Mouse (Mus musculus) midbrain, embryonic 12.5 days (tissue): ENCODE measurements around the gene Il15. TPM values are rescaled to one million over a fixed set of nuclear protein-coding genes. Genes with fewer than 3 reads are reported as not detected.

Experiments used
- ATAC-seq: fragments of 200-750 bp; cut with Nextera tagmentation; 2 replicates; pipeline ENCODE4 v1.8.0; 2017; ENCODE audit warnings: low read depth, moderate TSS enrichment, moderate library complexity; ENCODE audit not compliant: low FRiP score
- H3K27ac ChIP-seq: fragments of 300-500 bp; sonication (generic); replicated peaks from 2 replicates; pipeline ENCODE4 v1.5.1; 2016; ENCODE audit warnings: mild to moderate bottlenecking
- H3K27me3 ChIP-seq: fragments of 300-500 bp; sonication (generic); 2 replicates; pipeline ENCODE4 v1.6.1; 2016; ENCODE audit warnings: mild to moderate bottlenecking
- H3K36me3 ChIP-seq: fragments of 300-500 bp; sonication (generic); 2 replicates; pipeline ENCODE4 v1.6.1; 2016
- H3K4me1 ChIP-seq: fragments of 300-500 bp; sonication (generic); 2 replicates; pipeline ENCODE4 v1.6.1; 2016
- H3K4me2 ChIP-seq: fragments of 300-500 bp; sonication (generic); replicated peaks from 2 replicates; pipeline ENCODE4 v1.6.1; 2016; ENCODE audit warnings: mild to moderate bottlenecking, moderate library complexity
- H3K4me3 ChIP-seq: fragments of 300-500 bp; sonication (generic); 2 replicates; pipeline ENCODE4 v1.5.1; 2016; ENCODE audit warnings: mild to moderate bottlenecking
- H3K9ac ChIP-seq: fragments of 300-500 bp; sonication (generic); replicated peaks from 2 replicates; pipeline ENCODE4 v1.6.1; 2016; ENCODE audit warnings: mild to moderate bottlenecking, moderate library complexity
- H3K9me3 ChIP-seq: fragments of 300-500 bp; sonication (generic); 2 replicates; pipeline ENCODE4 v1.6.1; 2016; ENCODE audit warnings: mild to moderate bottlenecking
- WGBS: fragments of 180-500 bp; shearing (Covaris S2); methylation state at CpG from one replicate; pipeline ENCODE4 v1.1.7; 2016; 5-methylcytosine and 5-hydroxymethylcytosine counted together
- polyA plus RNA-seq: library from polyadenylated mRNA; unstranded; fragments of >200 nt; fragmentation: Nextera tagmentation; extraction: Ambion mirVana; gene quantifications from 2 replicates; pipeline ENCODE4 v1.2.1, GENCODE M21; 2016

Il15 gene
- polyA plus RNA-seq, 1 experiment from 2014 or later, result 1.0 TPM

DNA sequence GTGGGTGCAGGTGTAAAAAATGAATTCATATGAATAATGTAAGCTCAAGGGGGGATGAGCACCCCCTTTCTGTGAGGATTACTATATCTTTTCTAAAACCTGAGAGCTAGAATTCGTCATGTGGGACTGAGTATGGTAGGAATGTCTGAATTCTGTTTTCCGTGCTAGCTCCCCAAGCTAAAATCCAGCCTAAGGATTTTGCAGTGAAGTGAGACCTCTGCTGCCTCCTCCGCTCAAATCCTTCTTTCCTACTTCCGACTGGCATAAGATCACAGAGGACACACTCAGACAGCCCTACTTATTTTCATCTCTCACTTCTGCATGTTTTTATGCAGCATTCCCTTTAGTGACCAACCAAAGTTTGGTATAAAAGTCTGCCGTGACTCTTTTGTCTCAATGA lies 121.0 kb downstream of the Il15 start:
- ATAC-seq, result no peak
- Histone ChIP-seq H3K4me2 (no peak overlapping the region), H3K9me3 (no peaks in the 10 kb centered on the region), H3K27ac (no peak overlapping the region), H3K36me3 (no peaks in the 10 kb centered on the region), H3K4me3 (no peak overlapping the region), H3K4me1 (no peaks in the 10 kb centered on the region), H3K9ac (no peak overlapping the region), H3K27me3 (no peaks in the 10 kb centered on the region)
- WGBS, result 77% methylated on average over 5 of the region's 5 CpGs
